Mouse (Mus musculus): ENCODE measurements at regions not wholly inside any gene's neighbourhood (a gene's known extent, or its start where the extent isn't known, plus 50 kb on each side); places are given as distances from the start of the nearest gene placed in this dataset.

GRCm38 (mm10) chr13:28757846-28758522 lies 195.5 kb downstream of the Sox4 start:
- no peak for TF ChIP-seq CTCF (IDR thresholded peaks at IDR 0.05; ENCODE audit: low read depth)
- TF ChIP-seq EP300 (optimal IDR thresholded peaks at IDR 0.05) = no peak
